Mouse (Mus musculus) embryonic facial prominence, embryonic 14.5 days (tissue): Measurements from ENCODE around the gene Olfr486. TPM values are rescaled to one million over a fixed set of nuclear protein-coding genes. Genes with fewer than 3 reads are reported as not detected.

ENCODE experiments used
- ATAC-seq: fragments of 200-750 bp; cut with Nextera tagmentation; 2 replicates; pipeline ENCODE4 v1.8.0; 2017; ENCODE audit warnings: low read depth, moderate number of reproducible peaks, moderate TSS enrichment
- DNase-seq: peaks from one replicate; pipeline ENCODE4 v3.0.0-alpha.2; 2015; ENCODE audit warnings: low spot score
- H3K27ac ChIP-seq: fragments of 300-500 bp; sonication (generic); replicated peaks from 2 replicates; pipeline ENCODE4 v1.5.1; 2014; ENCODE audit warnings: low read depth, mild to moderate bottlenecking, low read length, moderate library complexity
- H3K27me3 ChIP-seq: fragments of 300-500 bp; sonication (generic); replicated peaks from 2 replicates; pipeline ENCODE4 v1.6.1; 2014; ENCODE audit warnings: low read length; ENCODE audit not compliant: control insufficient read depth, insufficient read depth
- H3K36me3 ChIP-seq: fragments of 300-500 bp; sonication (generic); 2 replicates; pipeline ENCODE4 v1.6.1; 2014; ENCODE audit warnings: low read length, mixed read lengths; ENCODE audit not compliant: control insufficient read depth, insufficient read depth
- H3K4me1 ChIP-seq: fragments of 300-500 bp; sonication (generic); 2 replicates; pipeline ENCODE4 v1.6.1; 2014; ENCODE audit warnings: antibody characterized with exemption, low read length; ENCODE audit not compliant: control insufficient read depth, insufficient read depth
- H3K4me2 ChIP-seq: fragments of 300-500 bp; sonication (generic); 2 replicates; pipeline ENCODE4 v1.6.1; 2014; ENCODE audit warnings: low read depth, mild to moderate bottlenecking, low read length, moderate library complexity, mixed read lengths
- H3K4me3 ChIP-seq: fragments of 300-500 bp; sonication (generic); 2 replicates; pipeline ENCODE4 v1.5.1; 2014; ENCODE audit warnings: low read depth, mild to moderate bottlenecking, low read length
- H3K9ac ChIP-seq: fragments of 300-500 bp; sonication (generic); 2 replicates; pipeline ENCODE4 v1.6.1; 2014; ENCODE audit warnings: low read depth, mild to moderate bottlenecking, low read length, moderate library complexity, mixed read lengths
- H3K9me3 ChIP-seq: fragments of 300-500 bp; sonication (generic); 2 replicates; pipeline ENCODE4 v1.6.1; 2016; ENCODE audit warnings: low read length; ENCODE audit not compliant: control insufficient read depth
- polyA plus RNA-seq: library from polyadenylated mRNA; unstranded; fragments of >200 nt; fragmentation: Nextera tagmentation; extraction: Ambion mirVana; gene quantifications from 2 replicates; pipeline ENCODE4 v1.2.1, GENCODE M21; 2014

The Olfr486 gene
- polyA plus RNA-seq, 1 experiment from 2014 or later: not detected

- no peaks in the 10 kb centered on the region for H3K4me1 ChIP-seq
- no peak within 1 kb of the TSS for H3K4me2 ChIP-seq
- no peaks in the 10 kb centered on the region for H3K27me3 ChIP-seq
- no peaks in the 10 kb centered on the region for H3K9me3 ChIP-seq
- H3K27ac ChIP-seq: no peak within 1 kb of the TSS
- no peak within 1 kb of the TSS for H3K9ac ChIP-seq
- DNase-seq: no peak
- no peaks in the 10 kb centered on the region for H3K36me3 ChIP-seq
- H3K4me3 ChIP-seq: no peak within 1 kb of the TSS
- no peak for ATAC-seq
These were observed 45.2 kb downstream of the Olfr486 start, which contains the start of gene Olfr484 for GRCm38 (mm10) chr7:108127349-108127748. Gene Olfr484, minus strand, starts transcription at chr7:108127449.

Other genes with a start within 250 kb of the Olfr486 start
- gene Olfr473, start 242.3 kb downstream of the Olfr486 start, polyA plus RNA-seq: not detected in 2 replicates
- not detected in 2 replicates for gene Olfr474, start 218.1 kb downstream of the Olfr486 start, polyA plus RNA-seq
- gene Olfr476, start 207.9 kb downstream of the Olfr486 start, polyA plus RNA-seq: not detected in 2 replicates
- not detected in 2 replicates for gene Olfr477, start 186.0 kb downstream of the Olfr486 start, polyA plus RNA-seq
- not detected in 2 replicates for gene Olfr478, start 138.8 kb downstream of the Olfr486 start, polyA plus RNA-seq
- gene Olfr479, start 122.0 kb downstream of the Olfr486 start, polyA plus RNA-seq: not detected in 2 replicates
- not detected in 2 replicates for gene Olfr480, start 105.4 kb downstream of the Olfr486 start, polyA plus RNA-seq
- 0.14 TPM in 1 of 2 replicates, not detected in the other for gene Olfr481, start 92.9 kb downstream of the Olfr486 start, polyA plus RNA-seq
- gene Olfr482, start 75.2 kb downstream of the Olfr486 start, polyA plus RNA-seq: 0.10 and 0.14 TPM in 2 replicates
- gene Olfr483, start 71.9 kb downstream of the Olfr486 start, polyA plus RNA-seq: not detected in 2 replicates
- not detected in 2 replicates for gene Olfr484, start 45.3 kb downstream of the Olfr486 start, polyA plus RNA-seq
- gene Olfr485, start 12.9 kb downstream of the Olfr486 start, polyA plus RNA-seq: 0.31 TPM in 1 of 2 replicates, not detected in the other
- gene Olfr487, start 41.9 kb upstream of the Olfr486 start, polyA plus RNA-seq: 0.14 TPM in 1 of 2 replicates, not detected in the other
- gene Olfr488, start 85.6 kb upstream of the Olfr486 start, polyA plus RNA-seq: not detected in 2 replicates
- gene Olfr490, start 116.2 kb upstream of the Olfr486 start, polyA plus RNA-seq: not detected in 2 replicates
- gene Olfr491, start 140.7 kb upstream of the Olfr486 start, polyA plus RNA-seq: 0.13 TPM in 1 of 2 replicates, not detected in the other
- gene Olfr492, start 150.9 kb upstream of the Olfr486 start, polyA plus RNA-seq: not detected in 2 replicates
- not detected in 2 replicates for gene Olfr493, start 174.2 kb upstream of the Olfr486 start, polyA plus RNA-seq
- 0.22 TPM in 1 of 2 replicates, not detected in the other for gene Olfr494, start 192.6 kb upstream of the Olfr486 start, polyA plus RNA-seq
- 0.11 TPM in 1 of 2 replicates, not detected in the other for gene Olfr495, start 220.4 kb upstream of the Olfr486 start, polyA plus RNA-seq
- not detected in 2 replicates for gene Olfr497, start 247.7 kb upstream of the Olfr486 start, polyA plus RNA-seq